Mouse (Mus musculus) spleen, postnatal 0 days (tissue): ENCODE measurements around the gene Spin2c. TPM values are rescaled to one million over a fixed set of nuclear protein-coding genes. Genes with fewer than 3 reads are reported as not detected.

Experiments used
- polyA plus RNA-seq: library from polyadenylated mRNA; unstranded; fragments of >200 nt; fragmentation: Nextera tagmentation; extraction: Ambion mirVana; gene quantifications from 2 replicates; pipeline ENCODE4 v1.2.1, GENCODE M21; 2015

Spin2c gene
- polyA plus RNA-seq: 1.2 and 2.4 TPM in 2 replicates

GRCm38 (mm10) chrX:153831951-153832561 lies at the start of gene Spin2c:
TSS of gene Spin2c (plus strand) at chrX:153832225.

Other genes with a start within 250 kb of the Spin2c start
- gene Kctd12b, start 135.8 kb upstream of the Spin2c start, polyA plus RNA-seq: 2.7 and 4.2 TPM in 2 replicates
- 43.4 and 53.6 TPM in 2 replicates for gene Nbdy, start 108.6 kb upstream of the Spin2c start, polyA plus RNA-seq
- not detected in 2 replicates for gene Samt1, start 180.4 kb downstream of the Spin2c start, polyA plus RNA-seq
- gene 4921511M17Rik, start 201.6 kb downstream of the Spin2c start, polyA plus RNA-seq: not detected in 2 replicates
- not detected in 2 replicates for gene Gm10057, start 222.8 kb downstream of the Spin2c start, polyA plus RNA-seq